Mouse (Mus musculus) small intestine, adult 2 months (tissue): ENCODE results near the gene Ttc7b.

Experiments
- CTCF ChIP-seq: fragments of 200-500 bp; IDR thresholded peaks from 2 replicates; pipeline ENCODE4 v1.5.1; 2012; ENCODE audit warnings: low read depth, mild to moderate bottlenecking, control low read depth, inconsistent platforms, low read length, moderate library complexity, mixed read lengths; ENCODE audit not compliant: insufficient replicate concordance, insufficient read length; ENCODE audit errors: extremely low read depth
- POLR2A ChIP-seq: fragments of 200-500 bp; IDR thresholded peaks from 2 replicates; pipeline ENCODE4 v1.6.1; 2012; ENCODE audit warnings: low read depth, mild to moderate bottlenecking, control low read depth, inconsistent platforms, low read length, moderate library complexity

DNA sequence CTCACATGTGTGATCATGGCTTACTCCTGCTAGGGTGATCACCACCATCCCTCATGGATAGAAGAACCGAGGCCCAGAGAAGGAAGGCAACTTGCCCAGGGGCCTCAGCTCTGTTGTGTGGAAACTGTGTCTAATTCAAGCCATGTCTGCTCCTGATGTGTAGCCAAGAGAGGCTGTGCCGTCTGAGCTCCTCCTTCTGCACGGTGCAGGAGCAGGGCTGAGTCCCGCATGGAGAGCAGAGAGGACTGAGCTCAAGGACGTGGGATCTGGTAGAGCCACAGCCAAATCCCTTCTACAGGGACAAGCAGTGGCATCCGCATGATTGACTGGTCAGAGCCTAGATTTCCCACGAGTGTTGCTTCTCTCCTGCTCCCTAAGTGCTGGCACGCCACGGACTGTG is 204.5 kb downstream of the Ttc7b start:
- no peak for TF ChIP-seq CTCF
- TF ChIP-seq POLR2A = no peak
